Mouse (Mus musculus): ENCODE results near the gene Prkce.

The Prkce gene

GRCm38 (mm10) chr17:86167320-86168230, at the start of gene Prkce:
Gene Prkce, plus strand, starts transcription at chr17:86167785.
- peak; percentile 89 for DNase-seq (ENCODE audit: low spot score)

- no peak for DNase-seq (ENCODE audit: low spot score)
Observed at GRCm38 (mm10) chr17:86123146-86123545, 44.4 kb upstream of the Prkce start.

DNA sequence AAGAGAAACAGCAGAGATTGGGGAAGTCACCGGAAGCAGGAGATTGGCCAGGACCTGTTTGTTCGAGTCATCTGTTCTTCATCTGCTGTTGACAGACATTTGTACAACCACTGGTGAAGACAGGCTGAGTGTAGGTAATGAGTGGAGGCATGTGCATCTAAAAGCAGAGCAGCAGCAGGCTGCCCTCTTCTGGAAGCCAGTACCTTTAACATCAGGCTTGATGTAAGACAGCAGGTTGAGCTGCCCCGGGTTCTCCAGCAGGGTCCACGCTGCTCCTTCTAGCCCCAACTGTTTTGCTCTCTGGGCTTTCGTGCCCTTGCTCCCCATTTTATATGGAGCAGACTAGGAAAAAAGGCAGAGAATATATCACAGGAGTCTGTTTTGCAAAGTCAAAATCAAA, 41.7 kb upstream of the Prkce start:
- no peak for DNase-seq (ENCODE audit: low spot score)

- DNase-seq (ENCODE audit: low spot score) = no peak
Observed at GRCm38 (mm10) chr17:86128198-86128597, 39.4 kb upstream of the Prkce start.

- DNase-seq (ENCODE audit: low spot score) = no peak
Observed at GRCm38 (mm10) chr17:86132534-86132933, 35.1 kb upstream of the Prkce start.

- no peak for DNase-seq (ENCODE audit: low spot score)
Observed at GRCm38 (mm10) chr17:86134461-86134860, 33.1 kb upstream of the Prkce start.

DNA sequence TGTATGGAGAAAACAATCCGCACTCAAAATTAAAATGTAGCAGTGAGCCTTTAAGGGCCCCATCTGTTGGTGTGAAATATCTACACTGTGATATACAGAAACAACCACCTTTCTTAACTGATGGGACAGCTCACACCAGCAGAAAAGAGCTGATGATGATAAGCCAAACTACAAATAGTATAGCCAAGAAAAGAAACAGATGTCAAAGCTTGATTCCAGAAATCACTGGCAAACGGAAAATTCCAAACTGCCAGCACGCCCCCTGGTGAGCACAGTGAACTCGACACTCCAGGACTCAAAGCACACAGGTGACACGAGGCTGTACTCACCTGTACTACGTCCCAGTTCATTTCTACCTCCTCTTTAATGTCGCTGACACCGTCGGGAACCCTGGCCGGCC, 31.8 kb upstream of the Prkce start:
- no peak for DNase-seq (ENCODE audit: low spot score)

DNA sequence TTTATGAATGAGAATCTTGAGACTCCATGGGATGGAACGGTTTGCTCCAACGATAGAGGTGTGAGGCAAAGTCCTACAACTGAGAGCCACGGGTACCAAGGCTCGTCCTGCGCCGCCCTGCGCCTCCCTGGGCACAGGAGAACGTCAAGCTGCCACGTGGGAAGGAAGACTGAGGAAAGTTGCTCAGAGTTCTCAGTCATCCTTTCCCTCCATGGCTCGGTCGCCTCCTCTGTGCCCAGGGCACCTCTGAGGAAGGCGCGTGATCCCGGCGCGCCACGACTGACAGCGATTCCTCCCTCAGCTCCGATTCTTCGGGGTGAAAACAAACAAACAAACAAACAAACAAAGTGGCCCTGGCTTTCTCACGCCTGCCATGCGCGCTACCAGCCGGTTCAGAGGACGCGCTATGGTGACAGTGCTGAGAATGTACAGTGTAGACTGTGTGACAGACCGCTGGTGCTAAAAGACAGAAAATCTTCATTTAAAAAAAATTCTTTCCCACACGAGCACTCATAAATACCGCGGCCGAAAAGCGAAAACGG, 23.0 kb upstream of the Prkce start:
- no peak for DNase-seq (ENCODE audit: low spot score)

GRCm38 (mm10) chr17:86145079-86145951, 22.3 kb upstream of the Prkce start, which contains the start of gene Srbd1:
Gene Srbd1, minus strand, starts transcription at chr17:86145175.
- peak; percentile 92 for DNase-seq (ENCODE audit: low spot score)

DNA sequence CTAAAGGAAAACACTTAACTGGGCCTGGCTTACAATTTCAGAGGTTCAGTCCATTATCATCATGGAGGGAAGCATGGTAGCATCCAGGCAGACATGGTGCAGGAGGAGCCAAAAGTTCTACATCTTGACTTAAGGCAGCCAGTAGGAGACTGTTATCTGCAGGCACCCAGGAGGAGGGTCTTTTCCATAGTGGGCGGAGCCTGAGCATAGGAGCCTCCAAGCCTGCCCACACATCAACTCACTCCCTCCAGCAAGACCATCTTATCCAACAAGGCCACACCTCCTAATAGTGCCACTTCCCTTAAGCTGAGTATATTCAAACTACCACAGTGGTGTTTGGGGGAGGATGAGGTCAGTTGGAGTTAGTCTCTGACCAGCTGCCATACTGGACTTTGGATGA, 17.9 kb upstream of the Prkce start:
- DNase-seq (ENCODE audit: low spot score) = no peak

DNA sequence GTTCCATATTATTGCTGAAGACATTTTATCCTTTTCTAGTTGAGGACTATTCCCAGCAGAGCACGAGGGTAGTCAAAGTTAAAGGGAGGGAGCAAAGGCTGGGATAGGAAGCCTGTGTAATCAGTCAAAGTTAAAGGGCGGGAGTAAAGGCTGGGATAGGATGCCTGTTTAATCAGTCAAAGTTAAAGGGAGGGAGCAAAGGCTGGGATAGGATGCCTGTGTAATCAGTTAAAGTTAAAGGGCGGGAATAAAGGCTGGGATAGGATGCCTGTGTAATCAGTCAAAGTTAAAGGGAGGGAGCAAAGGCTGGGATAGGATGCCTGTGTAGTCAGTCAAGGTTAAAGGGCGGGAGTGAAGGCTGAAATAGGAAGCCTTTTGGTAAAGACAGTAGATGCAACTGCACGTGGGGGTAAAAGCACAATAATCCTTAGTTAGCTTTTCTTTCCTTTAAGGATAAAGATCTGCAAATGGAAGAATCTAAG, 16.7 kb upstream of the Prkce start:
- peak; percentile 77 for DNase-seq (ENCODE audit: low spot score)

- DNase-seq (ENCODE audit: low spot score) = peak; percentile 60
Observed at GRCm38 (mm10) chr17:86156999-86157398, 10.6 kb upstream of the Prkce start.

GRCm38 (mm10) chr17:86162672-86163071, 4.9 kb upstream of the Prkce start:
- DNase-seq (ENCODE audit: low spot score) = no peak

GRCm38 (mm10) chr17:86164416-86164815, 3.2 kb upstream of the Prkce start:
- DNase-seq (ENCODE audit: low spot score) = no peak

DNA sequence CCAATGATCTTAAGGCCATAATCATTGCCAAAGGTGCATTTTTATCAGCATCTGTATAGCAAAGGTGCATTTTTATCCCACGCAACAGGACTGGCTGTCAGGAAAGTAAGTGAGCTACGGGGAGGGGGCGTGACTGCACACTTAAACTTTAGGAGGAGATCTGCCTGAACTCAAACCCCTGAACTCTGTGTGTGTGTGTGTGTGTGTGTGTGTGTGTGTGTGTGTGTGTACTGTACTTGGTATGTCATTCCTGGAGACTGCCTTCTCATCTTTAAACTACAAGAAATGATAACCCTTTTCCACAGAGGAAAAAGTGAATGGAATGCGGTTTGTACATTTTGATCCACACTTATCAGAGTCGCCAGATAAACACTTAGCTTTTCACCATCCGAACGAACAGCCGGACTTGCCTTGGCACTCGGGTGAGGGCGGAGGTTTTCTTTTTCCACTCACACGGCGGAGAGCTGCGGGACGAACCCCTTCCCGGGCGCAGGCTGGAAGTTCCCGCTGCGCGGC, 1.5 kb upstream of the Prkce start:
- no peak for DNase-seq (ENCODE audit: low spot score)

DNA sequence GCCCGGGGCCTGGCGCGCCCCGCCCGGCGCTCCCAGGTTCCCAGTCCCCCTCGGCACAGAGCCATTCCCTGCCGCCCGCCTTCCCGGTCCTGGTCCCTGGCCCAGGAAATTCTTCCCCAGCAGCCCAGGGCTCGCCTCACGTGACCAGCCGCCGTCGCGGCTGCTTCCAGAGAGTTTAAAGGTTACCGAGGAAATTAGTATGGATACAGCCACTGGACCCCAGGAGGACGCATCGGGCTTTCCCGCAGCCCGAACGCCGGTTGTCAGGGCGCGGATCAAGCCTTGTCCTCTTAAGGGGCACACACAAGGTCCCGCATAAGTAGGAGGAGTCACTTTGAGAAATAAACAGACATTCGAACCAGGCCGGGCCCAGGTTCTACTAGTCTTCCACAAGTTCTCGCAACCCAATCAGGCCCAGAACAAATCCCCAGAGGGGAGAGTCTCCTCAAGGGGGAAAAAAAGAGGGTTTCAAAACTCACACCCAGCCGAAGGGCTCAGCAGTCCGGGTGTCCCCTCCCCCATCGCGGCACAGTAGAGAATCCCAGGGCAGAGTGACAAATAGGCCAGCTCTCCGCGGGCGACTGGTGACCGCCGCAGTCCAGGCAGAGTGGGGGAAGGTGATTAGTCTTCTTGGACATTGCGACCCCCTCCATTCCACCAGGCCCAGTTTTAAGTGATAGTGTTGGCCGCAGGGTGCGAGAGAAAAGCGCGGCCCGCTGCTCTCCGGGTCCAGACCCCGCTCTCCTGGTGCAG, 842 bp upstream of the Prkce start:
- peak; percentile 89 for DNase-seq (ENCODE audit: low spot score)

- peak; percentile 33 for DNase-seq (ENCODE audit: low spot score)
Observed at GRCm38 (mm10) chr17:86168231-86168981, 821 bp downstream of the Prkce start.

- no peak for DNase-seq (ENCODE audit: low spot score)
Observed at GRCm38 (mm10) chr17:86169092-86169491, 1.5 kb downstream of the Prkce start.

- DNase-seq (ENCODE audit: low spot score) = no peak
Observed at GRCm38 (mm10) chr17:86170164-86170958, 2.8 kb downstream of the Prkce start.

DNA sequence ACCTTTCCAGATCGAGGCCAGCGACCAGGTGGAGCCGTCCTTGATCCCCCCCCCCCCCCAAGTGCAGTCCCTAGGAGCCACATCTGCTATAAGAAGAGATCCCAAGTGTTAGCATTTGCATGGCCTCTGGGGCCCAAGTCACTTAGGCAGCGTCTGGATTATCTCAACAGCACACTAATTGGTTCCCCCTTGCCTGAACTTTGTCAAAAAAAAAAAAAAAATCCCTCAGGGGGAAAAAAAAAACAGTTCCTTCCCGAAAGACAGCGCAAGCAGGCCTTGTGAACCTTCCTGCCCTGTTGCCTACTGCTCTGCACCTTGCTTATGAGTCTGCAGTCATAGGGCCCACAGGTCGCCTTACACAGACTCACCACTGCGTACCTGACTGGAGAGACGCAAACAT, 7.9 kb downstream of the Prkce start:
- DNase-seq (ENCODE audit: low spot score) = no peak

Measured in lung, postnatal 25 days (tissue).